Mouse (Mus musculus) liver, embryonic 16.5 days (tissue): ENCODE measurements at regions not wholly inside any gene's neighbourhood (a gene's known extent, or its start where the extent isn't known, plus 50 kb on each side); places are given as distances from the start of the nearest gene placed in this dataset.

Experiments used
- ATAC-seq: fragments of 200-750 bp; cut with Nextera tagmentation; 2 replicates; pipeline ENCODE4 v1.8.0; 2017; ENCODE audit warnings: low read depth, mild to moderate bottlenecking, moderate number of reproducible peaks, moderate library complexity
- H3K27ac ChIP-seq: fragments of 300-500 bp; sonication (generic); 2 replicates; pipeline ENCODE4 v1.5.1; 2014; ENCODE audit warnings: mild to moderate bottlenecking, low read length
- H3K27me3 ChIP-seq: fragments of 300-500 bp; sonication (generic); 2 replicates; pipeline ENCODE4 v1.6.1; 2014; ENCODE audit warnings: low read depth, low read length, mixed read lengths; ENCODE audit not compliant: control insufficient read depth, insufficient read depth
- H3K36me3 ChIP-seq: fragments of 300-500 bp; sonication (generic); 2 replicates; pipeline ENCODE4 v1.6.1; 2014; ENCODE audit warnings: mild to moderate bottlenecking; ENCODE audit not compliant: control insufficient read depth, insufficient read depth
- H3K4me1 ChIP-seq: fragments of 300-500 bp; sonication (generic); 2 replicates; pipeline ENCODE4 v1.6.1; 2014; ENCODE audit warnings: low read depth, low read length, mixed read lengths; ENCODE audit not compliant: control insufficient read depth
- H3K4me2 ChIP-seq: fragments of 300-500 bp; sonication (generic); 2 replicates; pipeline ENCODE4 v1.6.1; 2014; ENCODE audit warnings: low read depth, low read length, mixed read lengths
- H3K4me3 ChIP-seq: fragments of 300-500 bp; sonication (generic); 2 replicates; pipeline ENCODE4 v1.5.1; 2014; ENCODE audit warnings: low read depth, mild to moderate bottlenecking, low read length
- H3K9ac ChIP-seq: fragments of 300-500 bp; sonication (generic); 2 replicates; pipeline ENCODE4 v1.6.1; 2014; ENCODE audit warnings: low read depth, low read length
- H3K9me3 ChIP-seq: fragments of 300-500 bp; sonication (generic); replicated peaks from 2 replicates; pipeline ENCODE4 v1.6.1; 2016; ENCODE audit warnings: low read length; ENCODE audit not compliant: control insufficient read depth
- WGBS: fragments of 180-500 bp; shearing (Covaris S2); extraction: QIAGEN DNeasy Blood & Tissue Kit; methylation state at CpG from one replicate; pipeline ENCODE4 v1.1.7; 2014; ENCODE audit not compliant: insufficient replicate concordance; 5-methylcytosine and 5-hydroxymethylcytosine counted together

DNA sequence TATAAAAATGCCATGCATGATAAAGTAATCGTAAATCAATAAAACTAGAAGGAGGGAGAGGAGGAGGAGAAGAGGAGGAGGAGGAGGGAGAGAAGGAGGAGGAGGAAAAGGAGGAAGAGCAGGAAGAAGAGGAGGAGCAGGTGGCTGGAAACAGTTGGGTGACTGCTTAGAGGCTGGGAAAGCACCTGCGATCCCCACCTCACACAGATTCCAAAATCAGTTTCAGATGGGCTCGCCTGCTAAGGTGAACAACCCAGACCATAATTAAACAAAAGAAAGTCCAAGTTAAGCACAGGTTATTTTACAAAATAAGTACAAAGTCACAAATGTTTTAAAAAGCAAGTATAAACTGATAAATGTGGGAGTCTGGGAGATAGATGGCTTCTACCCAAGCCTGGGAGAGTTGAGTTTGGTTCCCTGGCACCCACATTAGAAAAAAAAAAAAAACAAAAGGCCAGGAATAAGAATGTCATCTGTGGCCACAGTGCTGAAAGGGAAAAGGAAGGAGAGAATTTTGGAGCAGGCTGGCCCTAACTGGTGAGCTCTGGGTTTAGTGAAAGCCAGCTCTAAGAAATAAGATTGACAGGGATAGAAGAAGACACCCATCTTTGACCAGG, 389.0 kb upstream of the Adgrl2 start:
- no peak for ATAC-seq
- no peaks in the 10 kb centered on the region for H3K27me3 ChIP-seq
- H3K9me3 ChIP-seq = no peaks in the 10 kb centered on the region
- no peaks in the 10 kb centered on the region for H3K4me1 ChIP-seq
- H3K27ac ChIP-seq = no peak overlapping the region
- no peak overlapping the region for H3K4me3 ChIP-seq
- no peaks in the 10 kb centered on the region for H3K36me3 ChIP-seq
- no peak overlapping the region for H3K4me2 ChIP-seq
- H3K9ac ChIP-seq = no peak overlapping the region
- 66% methylated on average over 3 of the region's 3 CpGs for WGBS

DNA sequence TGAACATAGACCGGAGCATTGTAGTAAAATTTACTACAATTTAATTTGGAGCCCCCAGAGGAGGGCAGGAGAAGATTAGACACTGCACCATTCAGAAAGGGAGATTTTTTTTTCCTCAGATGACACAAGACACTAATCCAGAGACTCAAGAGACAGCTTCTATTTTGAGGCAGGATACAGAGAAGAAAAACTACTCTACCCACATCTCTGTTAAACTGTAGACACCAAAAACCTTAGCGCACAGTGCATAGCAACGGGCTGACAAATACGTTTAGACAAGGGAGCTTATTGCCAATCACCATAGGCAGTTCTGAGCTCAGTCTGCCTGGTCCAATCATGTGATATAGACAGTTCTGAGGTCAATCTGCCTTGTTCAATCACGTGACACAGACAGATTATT, 381.1 kb upstream of the Adgrl2 start:
- H3K27ac ChIP-seq = no peak overlapping the region
- H3K4me1 ChIP-seq = no peaks in the 10 kb centered on the region
- H3K9me3 ChIP-seq = no peaks in the 10 kb centered on the region
- H3K27me3 ChIP-seq = no peaks in the 10 kb centered on the region
- no peak for ATAC-seq
- no peaks in the 10 kb centered on the region for H3K36me3 ChIP-seq
- WGBS = 72% methylated on average over 5 of the region's 5 CpGs
- no peak overlapping the region for H3K4me2 ChIP-seq
- H3K9ac ChIP-seq = no peak overlapping the region
- H3K4me3 ChIP-seq = no peak overlapping the region

DNA sequence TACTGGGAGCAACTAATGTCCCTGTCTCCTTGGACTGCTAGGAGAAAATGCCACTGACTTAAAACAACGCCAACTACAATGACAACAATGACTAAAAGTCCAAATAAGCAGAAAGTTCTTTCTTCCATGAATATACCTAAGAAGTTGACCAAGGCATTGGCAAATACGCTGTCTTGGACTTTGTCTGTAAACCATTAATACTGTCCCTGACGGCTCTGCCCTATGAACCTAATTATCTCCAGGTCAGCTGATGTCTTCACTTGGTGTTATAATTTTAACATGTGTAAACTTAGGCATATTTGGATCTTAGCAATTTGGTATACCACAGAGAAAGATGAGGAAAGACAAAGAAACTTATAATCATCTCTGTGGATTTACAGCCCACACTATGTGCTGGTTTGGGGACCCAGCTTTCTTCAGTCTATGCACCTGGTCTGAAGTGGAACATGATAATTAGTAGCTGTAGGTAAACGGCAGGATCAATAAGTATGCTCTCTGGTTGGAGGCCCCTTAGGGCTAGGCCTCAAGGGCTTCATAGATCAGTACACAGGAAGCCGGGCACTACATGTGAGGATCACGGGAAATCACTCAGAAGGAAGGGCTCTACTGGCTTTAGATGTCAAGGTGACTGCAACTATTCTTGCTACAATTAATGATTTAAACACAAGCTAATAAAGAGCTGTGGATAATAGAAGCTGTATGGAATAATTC, 380.3 kb upstream of the Adgrl2 start:
- 65% methylated on average over 6 of the region's 6 CpGs for WGBS
- Histone ChIP-seq H3K4me1 (no peaks in the 10 kb centered on the region), H3K9me3 (no peaks in the 10 kb centered on the region), H3K36me3 (no peaks in the 10 kb centered on the region), H3K27me3 (no peaks in the 10 kb centered on the region), H3K4me2 (no peak overlapping the region), H3K4me3 (no peak overlapping the region), H3K27ac (no peak overlapping the region), H3K9ac (no peak overlapping the region)
- no peak for ATAC-seq

DNA sequence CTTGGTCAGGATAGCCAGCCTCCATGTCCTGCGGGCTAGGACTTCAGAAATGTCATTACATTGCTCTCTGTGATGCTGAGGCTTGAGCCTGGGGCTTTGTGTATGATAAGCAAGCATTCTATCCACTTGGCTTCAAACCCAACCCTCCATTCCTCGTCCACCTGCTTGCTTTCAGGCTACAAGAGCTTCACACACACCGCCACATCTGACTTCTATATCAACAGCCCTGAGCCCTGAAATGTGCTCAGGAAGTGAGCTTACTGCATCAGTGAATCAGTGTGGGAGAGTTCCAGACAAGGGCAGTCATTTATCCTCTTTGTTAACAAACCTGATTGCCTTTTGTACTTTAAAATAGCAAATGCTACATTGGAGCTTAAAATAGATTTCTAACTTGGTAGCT, 377.5 kb upstream of the Adgrl2 start:
- no peaks in the 10 kb centered on the region for H3K4me1 ChIP-seq
- H3K36me3 ChIP-seq = no peaks in the 10 kb centered on the region
- H3K27me3 ChIP-seq = no peaks in the 10 kb centered on the region
- no peak overlapping the region for H3K9ac ChIP-seq
- H3K9me3 ChIP-seq = no peaks in the 10 kb centered on the region
- WGBS = 66% methylated on average over 3 of the region's 3 CpGs
- H3K4me3 ChIP-seq = no peak overlapping the region
- ATAC-seq = no peak
- no peak overlapping the region for H3K4me2 ChIP-seq
- H3K27ac ChIP-seq = no peak overlapping the region

DNA sequence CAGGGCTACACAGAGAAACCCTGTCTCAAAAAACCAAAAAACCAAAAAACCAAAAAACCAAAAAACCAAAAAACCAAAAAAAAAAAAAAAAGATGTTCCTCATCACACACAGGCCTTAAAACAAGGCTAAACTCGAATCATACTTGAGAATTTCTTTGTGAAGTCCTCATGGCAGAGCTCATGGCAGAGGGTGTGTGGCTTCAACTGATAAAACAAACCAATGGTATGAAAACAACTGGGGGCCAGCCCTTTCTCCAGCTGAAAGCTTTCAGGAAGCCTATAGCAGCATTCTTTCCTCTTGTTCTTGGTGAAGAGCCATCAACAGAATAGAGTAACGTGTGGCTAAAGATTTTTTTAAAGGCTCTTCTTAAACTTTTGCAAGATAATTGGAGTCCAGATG, 369.8 kb upstream of the Adgrl2 start:
- Histone ChIP-seq H3K4me2 (no peak overlapping the region), H3K4me1 (no peaks in the 10 kb centered on the region), H3K9ac (no peak overlapping the region), H3K4me3 (no peak overlapping the region), H3K27me3 (no peaks in the 10 kb centered on the region), H3K36me3 (no peaks in the 10 kb centered on the region), H3K9me3 (no peaks in the 10 kb centered on the region), H3K27ac (no peak overlapping the region)
- ATAC-seq = no peak
- 47% methylated on average over 2 of the region's 2 CpGs for WGBS

DNA sequence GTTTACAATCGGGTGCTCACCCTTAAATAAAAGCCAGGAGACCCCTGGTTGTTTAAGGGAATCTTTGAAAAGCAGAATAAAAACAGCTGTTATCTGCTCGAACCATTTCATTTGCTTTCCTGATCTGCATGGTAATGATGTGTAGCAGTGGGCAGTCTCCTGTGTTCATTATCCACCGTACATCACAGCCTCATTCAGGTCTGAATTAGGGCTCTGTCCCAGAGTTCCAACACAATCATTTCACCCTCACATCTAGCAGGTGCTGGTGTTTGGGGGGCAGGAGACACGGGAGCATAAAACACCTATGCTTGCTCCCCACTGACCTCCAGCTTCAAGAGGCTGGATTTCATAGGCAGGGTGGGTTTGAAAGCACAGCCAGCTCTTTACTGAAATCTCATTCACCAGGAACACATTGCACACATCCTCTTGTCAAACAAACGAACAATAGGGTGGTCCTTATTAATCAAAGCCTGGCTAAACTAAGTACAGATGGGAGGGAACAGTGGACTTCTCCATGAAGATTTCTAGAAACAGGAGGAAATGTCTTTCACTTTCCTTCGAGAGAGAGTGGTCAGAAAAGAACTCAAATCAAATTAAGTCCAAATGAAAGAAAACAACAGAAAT, 368.3 kb upstream of the Adgrl2 start:
- Histone ChIP-seq H3K4me3 (no peak overlapping the region), H3K27ac (no peak overlapping the region), H3K4me1 (no peaks in the 10 kb centered on the region), H3K27me3 (no peaks in the 10 kb centered on the region), H3K36me3 (no peaks in the 10 kb centered on the region), H3K9ac (no peak overlapping the region), H3K9me3 (no peaks in the 10 kb centered on the region), H3K4me2 (no peak overlapping the region)
- WGBS = 26% methylated on average over 6 of the region's 6 CpGs
- ATAC-seq = no peak

DNA sequence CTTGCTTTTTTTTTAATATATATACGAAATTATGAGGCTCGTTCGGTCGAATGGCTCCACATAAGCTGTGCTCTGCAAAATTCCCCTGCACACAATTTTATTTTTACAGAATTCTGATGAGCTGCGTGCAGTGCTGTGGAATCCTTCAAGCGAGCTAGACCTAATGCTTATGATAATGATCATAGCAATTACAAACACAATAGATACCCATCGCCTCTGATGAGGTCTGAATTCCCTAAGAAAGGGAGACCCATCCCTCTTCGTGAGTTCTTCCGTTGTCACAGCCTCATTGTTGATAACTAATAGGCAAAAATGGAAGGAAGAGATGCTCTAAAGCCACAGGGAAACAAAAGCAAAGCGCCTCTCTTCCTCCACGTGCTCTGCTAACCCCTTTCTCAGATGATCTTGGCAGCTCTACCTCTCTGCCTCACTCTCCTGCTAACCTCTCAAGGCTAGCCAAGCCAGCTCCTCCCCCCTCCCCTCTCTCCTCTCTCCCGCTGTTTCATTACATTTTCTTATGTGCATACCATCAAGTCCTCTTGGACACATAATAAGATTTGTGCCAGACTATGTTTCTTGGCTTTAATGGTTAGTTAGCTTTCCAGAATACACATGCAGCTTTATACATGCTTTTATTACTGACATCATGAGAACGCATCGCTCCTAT, 367.7 kb upstream of the Adgrl2 start:
- no peaks in the 10 kb centered on the region for H3K9me3 ChIP-seq
- ATAC-seq = no peak
- H3K4me1 ChIP-seq = no peaks in the 10 kb centered on the region
- H3K9ac ChIP-seq = no peak overlapping the region
- WGBS = 48% methylated on average over 14 of the region's 14 CpGs
- no peak overlapping the region for H3K4me2 ChIP-seq
- H3K36me3 ChIP-seq = no peaks in the 10 kb centered on the region
- no peak overlapping the region for H3K4me3 ChIP-seq
- no peak overlapping the region for H3K27ac ChIP-seq
- no peaks in the 10 kb centered on the region for H3K27me3 ChIP-seq

DNA sequence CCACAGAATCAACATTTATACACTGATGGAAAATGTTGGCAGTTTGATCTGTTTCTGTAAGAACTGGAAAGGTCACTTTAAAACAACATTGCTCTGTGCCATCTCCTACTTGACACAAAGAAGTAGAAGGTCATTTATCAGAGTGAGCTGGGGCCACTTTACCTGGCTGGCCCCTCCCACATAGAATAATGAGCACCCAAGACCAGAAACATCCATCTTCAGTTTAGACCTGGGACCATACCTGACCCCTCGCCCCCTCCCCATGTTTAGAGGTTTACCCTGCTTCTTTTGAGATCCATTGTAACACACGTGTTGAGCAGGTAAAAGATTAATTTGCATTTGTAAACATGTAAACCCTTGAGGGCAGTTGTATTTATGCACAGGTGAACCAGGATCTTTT, 366.8 kb upstream of the Adgrl2 start:
- no peaks in the 10 kb centered on the region for H3K9me3 ChIP-seq
- ATAC-seq = no peak
- H3K27ac ChIP-seq = no peak overlapping the region
- no peak overlapping the region for H3K9ac ChIP-seq
- no peaks in the 10 kb centered on the region for H3K27me3 ChIP-seq
- WGBS = 42% methylated on average over 2 of the region's 2 CpGs
- H3K4me3 ChIP-seq = no peak overlapping the region
- H3K4me1 ChIP-seq = no peaks in the 10 kb centered on the region
- no peaks in the 10 kb centered on the region for H3K36me3 ChIP-seq
- no peak overlapping the region for H3K4me2 ChIP-seq

DNA sequence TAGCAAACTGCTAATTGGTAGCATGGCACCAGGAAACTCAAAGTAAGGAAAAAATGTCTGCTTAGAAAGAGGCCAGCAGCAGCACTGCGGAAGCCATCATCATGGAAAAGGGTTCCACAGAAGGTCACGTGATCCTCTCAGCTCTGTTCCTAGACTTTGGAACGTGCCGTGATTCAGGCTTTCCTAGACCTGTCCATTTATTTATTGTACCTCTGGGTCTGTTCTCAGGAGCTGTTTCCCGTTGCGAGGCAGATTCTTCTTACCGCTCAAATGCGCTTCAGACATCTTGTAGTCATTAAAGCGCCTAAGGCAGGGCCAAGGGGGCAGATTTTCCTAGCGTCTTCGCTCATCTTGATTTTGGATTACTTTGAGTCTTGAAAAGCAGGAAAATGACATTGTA, 365.0 kb upstream of the Adgrl2 start:
- Histone ChIP-seq H3K9ac (no peak overlapping the region), H3K4me2 (no peak overlapping the region), H3K9me3 (no peaks in the 10 kb centered on the region), H3K36me3 (no peaks in the 10 kb centered on the region), H3K4me3 (no peak overlapping the region), H3K27me3 (no peaks in the 10 kb centered on the region), H3K27ac (no peak overlapping the region), H3K4me1 (no peaks in the 10 kb centered on the region)
- ATAC-seq = no peak
- 78% methylated on average over 11 of the region's 11 CpGs for WGBS
